ENCODE assay signal across 1 mouse cellular context in the genomic region with DNA sequence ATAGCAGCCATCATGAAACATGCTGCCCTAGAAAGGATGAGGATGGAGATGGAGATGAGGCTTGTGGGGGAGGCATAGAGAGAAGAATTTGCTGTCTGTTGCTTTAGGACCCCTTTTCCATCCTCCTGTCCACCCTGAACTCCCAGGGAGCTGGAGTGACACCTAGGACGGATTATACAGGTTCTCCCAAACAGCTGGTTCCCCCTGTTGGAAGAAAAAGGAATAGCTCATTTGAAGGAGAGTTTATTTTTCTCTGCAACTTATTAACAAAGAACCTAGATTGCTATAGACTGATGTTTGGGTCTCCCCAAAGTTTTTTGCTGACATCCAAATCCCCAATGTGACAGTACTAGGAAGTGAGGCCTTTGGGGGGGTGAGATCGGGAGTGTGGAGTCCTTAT.
TF ChIP-seq lines count a peak whose summit lies in the region.

No protein-coding gene starts in this region.

TF ChIP-seq in MEL, 35 proteins besides CTCF, POLR2A, EP300 and RAD21:
- 0 out of 2 replicates have a peak, but pooled peaks have one; percentile 31 for TF ChIP-seq SMC3 (IDR thresholded peaks at IDR 0.05; ENCODE audit: low read depth, low read length)
- no peak for TF ChIP-seq GABPA (IDR thresholded peaks at IDR 0.05; ENCODE audit: low read depth, low read length)
- TF ChIP-seq MAZ (IDR thresholded peaks at IDR 0.05; ENCODE audit: low read depth, low read length), result 0 out of 2 replicates have a peak, but pooled peaks have one; percentile 36
TF ChIP-seq in MEL: peak in this region for 2.
